Mouse (Mus musculus) liver, embryonic 11.5 days (tissue): Measurements from ENCODE around the gene Tsga10ip. TPM values are rescaled to one million over a fixed set of nuclear protein-coding genes. Genes with fewer than 3 reads are reported as not detected.

ENCODE experiments used
- ATAC-seq: fragments of 200-750 bp; cut with Nextera tagmentation; replicated peaks from 2 replicates; pipeline ENCODE4 v1.8.0; 2017; ENCODE audit warnings: moderate number of reproducible peaks, mild to moderate bottlenecking, moderate TSS enrichment, moderate library complexity; ENCODE audit not compliant: low FRiP score
- DNase-seq: peaks from one replicate; pipeline ENCODE4 v3.0.0-alpha.2; 2017; ENCODE audit warnings: low spot score
- H3K27ac ChIP-seq: fragments of 300-500 bp; sonication (generic); 2 replicates; pipeline ENCODE4 v1.5.1; 2014; ENCODE audit warnings: mild to moderate bottlenecking, low read depth, low read length, control low read depth
- H3K27me3 ChIP-seq: fragments of 300-500 bp; sonication (generic); replicated peaks from 2 replicates; pipeline ENCODE4 v1.6.1; 2014; ENCODE audit warnings: low read length, mixed read lengths; ENCODE audit not compliant: control insufficient read depth, insufficient read depth
- H3K36me3 ChIP-seq: fragments of 300-500 bp; sonication (generic); 2 replicates; pipeline ENCODE4 v1.6.1; 2014; ENCODE audit warnings: mild to moderate bottlenecking, low read length, moderate library complexity, mixed read lengths; ENCODE audit not compliant: control insufficient read depth, insufficient read depth
- H3K4me1 ChIP-seq: fragments of 300-500 bp; sonication (generic); replicated peaks from 2 replicates; pipeline ENCODE4 v1.6.1; 2014; ENCODE audit warnings: low read length, mixed read lengths; ENCODE audit not compliant: control insufficient read depth, insufficient read depth
- H3K4me2 ChIP-seq: fragments of 300-500 bp; sonication (generic); 2 replicates; pipeline ENCODE4 v1.6.1; 2014; ENCODE audit warnings: mild to moderate bottlenecking, control low read depth, moderate library complexity
- H3K4me3 ChIP-seq: fragments of 300-500 bp; sonication (generic); 2 replicates; pipeline ENCODE4 v1.5.1; 2014; ENCODE audit warnings: low read depth, low read length, control low read depth
- H3K9ac ChIP-seq: fragments of 300-500 bp; sonication (generic); 2 replicates; pipeline ENCODE4 v1.6.1; 2014; ENCODE audit warnings: low read depth, low read length, control low read depth
- H3K9me3 ChIP-seq: fragments of 300-500 bp; sonication (generic); 2 replicates; pipeline ENCODE4 v1.6.1; 2016; ENCODE audit warnings: low read length, inconsistent platforms, mixed read lengths; ENCODE audit not compliant: control insufficient read depth
- WGBS: fragments of 180-500 bp; shearing (Covaris S2); extraction: QIAGEN DNeasy Blood & Tissue Kit; methylation state at CpG from one replicate; pipeline ENCODE4 v1.1.7; 2014; 5-methylcytosine and 5-hydroxymethylcytosine counted together
- polyA plus RNA-seq: library from polyadenylated mRNA; unstranded; fragments of >200 nt; fragmentation: Nextera tagmentation; extraction: Ambion mirVana; gene quantifications from 2 replicates; pipeline ENCODE4 v1.2.1, GENCODE M21; 2014

The Tsga10ip gene
- polyA plus RNA-seq, 1 experiment from 2014 or later = 1.2 TPM

DNA sequence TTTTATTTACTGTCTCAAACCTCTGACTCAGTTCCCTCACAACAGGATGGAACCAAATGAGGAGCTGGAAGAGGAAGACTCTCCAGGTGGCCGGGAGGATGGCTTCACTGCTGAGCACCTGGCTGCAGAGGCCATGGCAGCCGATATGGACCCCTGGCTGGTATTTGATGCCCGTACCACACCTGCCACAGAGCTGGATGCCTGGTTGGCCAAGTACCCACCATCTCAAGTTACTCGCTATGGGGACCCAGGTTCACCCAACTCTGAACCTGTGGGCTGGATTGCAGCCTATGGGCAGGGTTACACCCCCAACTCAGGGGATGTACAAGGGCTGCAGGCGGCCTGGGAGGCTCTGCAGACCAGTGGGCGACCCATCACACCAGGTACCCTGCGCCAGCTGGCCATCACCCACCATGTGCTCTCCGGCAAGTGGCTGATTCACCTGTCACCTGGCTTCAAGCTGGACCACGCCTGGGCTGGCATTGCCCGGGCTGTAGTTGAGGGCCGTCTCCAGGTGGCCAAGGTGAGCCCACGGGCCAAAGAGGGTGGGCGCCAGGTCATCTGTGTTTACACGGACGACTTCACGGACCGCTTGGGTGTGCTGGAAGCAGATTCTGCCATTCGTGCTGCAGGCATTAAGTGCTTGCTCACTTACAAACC is 23.7 kb upstream of the Tsga10ip start:
- H3K27ac ChIP-seq = 0 out of 2 replicates have a peak overlapping the region, but pooled peaks have one; percentile 74
- DNase-seq (no peak), ATAC-seq (no peak)
- H3K9ac ChIP-seq = peak overlapping the region; percentile 91
- H3K9me3 ChIP-seq = no peaks in the 10 kb centered on the region
- peak overlapping the region; percentile 86 for H3K4me2 ChIP-seq
- H3K27me3 ChIP-seq = no peaks in the 10 kb centered on the region
- peaks cover 21% of the 10 kb centered on the region for H3K4me1 ChIP-seq
- H3K4me3 ChIP-seq = peak overlapping the region; percentile 88
- WGBS = 85% methylated on average over 18 of the region's 18 CpGs
- peaks cover 15% of the 10 kb centered on the region; the same call in 1 of the 2 replicates for H3K36me3 ChIP-seq

GRCm38 (mm10) chr19:5424782-5425741 is 22.7 kb upstream of the Tsga10ip start, which contains the start of the genes Drap1 and AI837181:
Gene Drap1, minus strand, starts transcription at chr19:5424979.
Gene AI837181, plus strand, starts transcription at chr19:5425144.
- ATAC-seq = peak; percentile 90
- peaks cover 21% of the 10 kb centered on the region for H3K4me1 ChIP-seq
- DNase-seq = peak; percentile 98
- peak within 1 kb of the TSS; percentile 91 for H3K9ac ChIP-seq
- H3K9me3 ChIP-seq = no peaks in the 10 kb centered on the region
- H3K4me2 ChIP-seq = peak within 1 kb of the TSS; percentile 93
- no peaks in the 10 kb centered on the region for H3K27me3 ChIP-seq
- peak within 1 kb of the TSS; percentile 88 for H3K4me3 ChIP-seq
- under 1% methylated on average over 84 of the region's 87 CpGs for WGBS
- H3K36me3 ChIP-seq = peaks cover 19% of the 10 kb centered on the region; the same call in 1 of the 2 replicates
- peak within 1 kb of the TSS; percentile 83 for H3K27ac ChIP-seq

DNA sequence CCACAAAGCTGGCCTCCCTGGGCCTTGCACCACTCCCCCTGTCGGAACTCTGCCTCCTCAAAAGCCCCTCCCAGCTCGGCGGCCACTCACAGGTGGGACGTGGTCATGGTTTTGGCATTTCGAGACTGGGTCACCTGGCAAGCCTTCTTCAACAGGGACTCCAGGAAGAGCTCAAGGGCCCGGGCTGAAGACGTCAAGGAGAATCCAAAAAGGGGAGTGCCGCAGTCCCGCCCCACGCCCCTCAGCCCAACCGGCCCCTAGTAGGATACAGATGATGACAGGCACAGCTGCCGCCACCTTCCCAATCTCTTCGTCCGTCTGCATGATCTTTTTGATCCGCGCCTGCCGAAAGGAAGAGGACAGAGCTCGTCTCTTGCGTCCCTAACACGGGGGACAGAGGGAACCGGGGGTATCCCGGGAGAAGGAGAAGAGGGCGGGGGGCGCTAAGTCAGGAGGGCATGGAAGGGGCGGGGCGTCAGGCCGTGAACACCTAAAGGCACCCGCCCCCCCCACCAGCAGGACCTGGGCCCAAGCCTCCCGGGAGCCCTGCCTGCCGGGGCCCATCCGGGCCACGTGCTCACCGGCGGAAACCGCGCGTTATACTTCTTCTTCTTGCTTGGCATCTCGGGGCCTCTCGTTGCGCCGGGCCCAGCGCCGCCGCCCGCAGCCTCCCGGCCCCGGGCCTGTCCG is 21.9 kb upstream of the Tsga10ip start:
- Histone ChIP-seq H3K9me3 (no peaks in the 10 kb centered on the region), H3K36me3 (peaks cover 19% of the 10 kb centered on the region; the same call in 1 of the 2 replicates), H3K27me3 (no peaks in the 10 kb centered on the region), H3K4me3 (peak overlapping the region; percentile 88), H3K4me2 (peak overlapping the region; percentile 93), H3K27ac (peak overlapping the region; percentile 83), H3K4me1 (peaks cover 24% of the 10 kb centered on the region), H3K9ac (peak overlapping the region; percentile 84)
- WGBS = 2% methylated on average over 45 of the region's 48 CpGs
- peak; percentile 86 for DNase-seq
- peak; percentile 69 for ATAC-seq

DNA sequence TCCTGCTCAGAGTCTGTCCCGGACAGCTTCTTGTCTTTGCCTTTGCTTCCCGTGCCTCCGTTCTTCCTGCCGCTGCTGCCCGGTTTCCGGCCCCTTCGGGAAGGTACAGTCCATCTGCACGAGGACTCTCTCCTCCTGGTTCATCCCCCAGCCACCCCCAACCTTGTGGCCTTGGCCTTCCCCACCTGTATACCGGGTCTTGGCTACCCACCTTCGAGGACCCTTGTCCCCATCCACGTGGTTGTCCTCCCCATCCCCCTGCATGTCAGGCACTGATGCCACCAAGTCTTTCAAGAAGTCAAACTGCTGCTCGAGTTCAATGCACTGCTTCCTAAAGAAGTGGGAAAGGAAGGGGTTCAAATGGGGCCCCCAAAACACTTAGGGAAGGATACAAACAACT is 21.2 kb upstream of the Tsga10ip start:
- Histone ChIP-seq H3K4me2 (peak overlapping the region; percentile 93), H3K36me3 (peaks cover 19% of the 10 kb centered on the region; the same call in 1 of the 2 replicates), H3K4me1 (peaks cover 24% of the 10 kb centered on the region)

GRCm38 (mm10) chr19:5422895-5423443 is 20.6 kb upstream of the Tsga10ip start:
- H3K27me3 ChIP-seq = no peaks in the 10 kb centered on the region
- ATAC-seq = no peak
- no peaks in the 10 kb centered on the region for H3K9me3 ChIP-seq
- H3K4me1 ChIP-seq = peaks cover 24% of the 10 kb centered on the region
- H3K27ac ChIP-seq = no peak overlapping the region
- H3K4me3 ChIP-seq = peak overlapping the region; percentile 3; the same call in 1 of the 2 replicates
- no peak overlapping the region for H3K9ac ChIP-seq
- DNase-seq = no peak
- peaks cover 19% of the 10 kb centered on the region; the same call in 1 of the 2 replicates for H3K36me3 ChIP-seq
- peak overlapping the region; percentile 93 for H3K4me2 ChIP-seq
- 85% methylated on average over 9 of the region's 9 CpGs for WGBS

More for the DNA sequence above, 21.2 kb upstream of the Tsga10ip start:
- Histone ChIP-seq H3K9ac (peak overlapping the region; percentile 84), H3K4me3 (peak overlapping the region; percentile 88), H3K27me3 (no peaks in the 10 kb centered on the region), H3K27ac (peak overlapping the region; percentile 83), H3K9me3 (no peaks in the 10 kb centered on the region)
- WGBS = 62% methylated on average over 12 of the region's 12 CpGs
- ATAC-seq (no peak), DNase-seq (no peak)

DNA sequence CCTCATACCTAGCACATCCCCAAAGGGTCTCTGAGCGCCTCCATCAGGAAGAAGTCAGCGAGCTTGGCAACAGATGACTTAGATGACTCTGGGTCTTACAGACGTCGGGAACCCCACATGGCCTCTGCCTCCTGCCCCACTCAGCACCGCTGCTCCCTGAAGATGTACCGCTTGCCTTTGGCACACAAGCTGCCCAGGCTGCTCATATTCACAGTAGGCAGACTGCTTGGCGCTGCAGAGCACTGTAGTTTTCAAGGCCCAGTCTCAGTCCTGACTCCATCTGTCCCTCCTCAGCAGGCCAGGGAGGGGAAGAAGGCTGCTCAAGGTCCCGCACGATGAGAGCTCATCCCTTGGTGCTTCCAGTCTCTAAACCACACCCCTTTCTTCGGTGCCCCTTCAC is 19.9 kb upstream of the Tsga10ip start:
- no peak overlapping the region for H3K9ac ChIP-seq
- H3K27me3 ChIP-seq = no peaks in the 10 kb centered on the region
- 89% methylated on average over 10 of the region's 10 CpGs for WGBS
- H3K9me3 ChIP-seq = no peaks in the 10 kb centered on the region
- DNase-seq (no peak), ATAC-seq (no peak)
- H3K4me3 ChIP-seq = no peak overlapping the region
- H3K4me1 ChIP-seq = peaks cover 24% of the 10 kb centered on the region
- H3K4me2 ChIP-seq = no peak overlapping the region
- H3K27ac ChIP-seq = no peak overlapping the region
- peaks cover 19% of the 10 kb centered on the region; the same call in 1 of the 2 replicates for H3K36me3 ChIP-seq

- Histone ChIP-seq H3K36me3 (peaks cover 16% of the 10 kb centered on the region; the same call in 1 of the 2 replicates), H3K9me3 (no peaks in the 10 kb centered on the region), H3K4me3 (no peak overlapping the region), H3K4me1 (peaks cover 24% of the 10 kb centered on the region), H3K27ac (no peak overlapping the region), H3K4me2 (no peak overlapping the region), H3K27me3 (no peaks in the 10 kb centered on the region), H3K9ac (no peak overlapping the region)
- WGBS = 93% methylated on average over 5 of the region's 5 CpGs
- no peak for ATAC-seq
- DNase-seq = no peak
Observed at GRCm38 (mm10) chr19:5421784-5422183, 19.5 kb upstream of the Tsga10ip start.

DNA sequence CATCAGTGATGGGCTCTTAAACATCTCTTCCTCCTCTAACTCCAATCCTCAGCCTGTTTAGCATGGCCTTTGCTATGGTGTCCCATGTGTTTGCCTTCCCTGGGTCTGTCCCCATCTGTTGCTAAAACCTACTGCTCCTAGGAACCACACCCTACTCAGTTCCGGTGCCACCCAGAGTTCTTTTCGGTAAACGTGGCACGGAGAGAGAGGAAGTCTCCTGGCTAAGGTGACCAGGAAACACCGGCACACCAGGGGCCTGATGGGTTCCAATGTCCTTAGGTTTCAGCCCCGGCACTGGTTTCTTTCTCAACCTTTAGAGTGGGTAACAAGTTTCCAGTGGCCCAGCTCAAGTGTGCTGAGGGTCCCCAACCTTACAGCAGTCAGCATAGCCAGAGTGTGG is 18.3 kb upstream of the Tsga10ip start:
- Histone ChIP-seq H3K4me2 (no peak overlapping the region), H3K36me3 (peaks cover 9% of the 10 kb centered on the region; the same call in 1 of the 2 replicates), H3K27ac (no peak overlapping the region), H3K4me3 (no peak overlapping the region), H3K9ac (no peak overlapping the region), H3K4me1 (peaks cover 13% of the 10 kb centered on the region), H3K27me3 (no peaks in the 10 kb centered on the region), H3K9me3 (no peaks in the 10 kb centered on the region)
- DNase-seq = no peak
- 89% methylated on average over 6 of the region's 6 CpGs for WGBS
- no peak for ATAC-seq
